Mouse (Mus musculus) limb, embryonic 14.5 days (tissue): ENCODE results near the gene Selenof. TPM values are rescaled to one million over a fixed set of nuclear protein-coding genes. Genes with fewer than 3 reads are reported as not detected.
"Not testable (repeated sequence)": the region's sequence is repeated elsewhere in the genome, so short reads cannot be mapped to it uniquely, and the experiment has no call there.

Source experiments
- ATAC-seq: fragments of 200-750 bp; cut with Nextera tagmentation; 2 replicates; pipeline ENCODE4 v1.8.0; 2017; ENCODE audit warnings: low read depth, moderate number of reproducible peaks, moderate TSS enrichment; ENCODE audit not compliant: low FRiP score
- DNase-seq: peaks from one replicate; pipeline ENCODE4 v3.0.0-alpha.2; 2015; ENCODE audit warnings: low spot score
- H3K27ac ChIP-seq: fragments of 300-500 bp; sonication (generic); replicated peaks from 2 replicates; pipeline ENCODE4 v1.5.1; 2014; ENCODE audit warnings: low read depth, mild to moderate bottlenecking, low read length, moderate library complexity, mixed read lengths
- H3K27me3 ChIP-seq: fragments of 300-500 bp; sonication (generic); 2 replicates; pipeline ENCODE4 v1.6.1; 2014; ENCODE audit warnings: low read length, mixed read lengths; ENCODE audit not compliant: control insufficient read depth, insufficient read depth
- H3K36me3 ChIP-seq: fragments of 300-500 bp; sonication (generic); 2 replicates; pipeline ENCODE4 v1.6.1; 2014; ENCODE audit warnings: mild to moderate bottlenecking, low read length, moderate library complexity, mixed read lengths; ENCODE audit not compliant: control insufficient read depth, insufficient read depth
- H3K4me1 ChIP-seq: fragments of 300-500 bp; sonication (generic); 2 replicates; pipeline ENCODE4 v1.6.1; 2014; ENCODE audit warnings: antibody characterized with exemption, low read length, mixed read lengths; ENCODE audit not compliant: control insufficient read depth, insufficient read depth
- H3K4me2 ChIP-seq: fragments of 300-500 bp; sonication (generic); replicated peaks from 2 replicates; pipeline ENCODE4 v1.6.1; 2014; ENCODE audit warnings: low read depth, mild to moderate bottlenecking, low read length, moderate library complexity; ENCODE audit not compliant: severe bottlenecking
- H3K4me3 ChIP-seq: fragments of 300-500 bp; sonication (generic); replicated peaks from 2 replicates; pipeline ENCODE4 v1.5.1; 2014; ENCODE audit warnings: low read length
- H3K9ac ChIP-seq: fragments of 300-500 bp; sonication (generic); 2 replicates; pipeline ENCODE4 v1.6.1; 2014; ENCODE audit warnings: mild to moderate bottlenecking, low read depth, low read length, moderate library complexity; ENCODE audit not compliant: severe bottlenecking
- H3K9me3 ChIP-seq: fragments of 300-500 bp; sonication (generic); 2 replicates; pipeline ENCODE4 v1.6.1; 2016; ENCODE audit warnings: low read length; ENCODE audit not compliant: control insufficient read depth
- POLR2A ChIP-seq: fragments of 200-500 bp; IDR thresholded peaks from 2 replicates; pipeline ENCODE4 v1.8.0; 2012; ENCODE audit warnings: inconsistent platforms, mild to moderate bottlenecking, moderate library complexity, borderline replicate concordance; ENCODE audit not compliant: insufficient read depth, insufficient read length; ENCODE audit errors: extremely low read depth
- WGBS: fragments of 180-500 bp; shearing (Covaris S2); extraction: QIAGEN DNeasy Blood & Tissue Kit; methylation state at CpG from one replicate; pipeline ENCODE4 v1.1.7; 2014; 5-methylcytosine and 5-hydroxymethylcytosine counted together
- polyA plus RNA-seq, 2 experiments: library from polyadenylated mRNA; depleted of rRNA in 1 of 2; stranded (reverse) in 1 of 2; unstranded in 1 of 2; fragments of >200 nt; fragmentation: Nextera tagmentation in 1 of 2; extraction: Ambion mirVana in 1 of 2; gene quantifications; 2 replicates each; pipeline versions ENCODE4 v1.2.1 to v1.2.3; 2012 to 2014

Selenof gene
- polyA plus RNA-seq, 2 experiments = 424 to 555 TPM

GRCm38 (mm10) chr3:144602819-144603218, 32.7 kb downstream of the Selenof start:
- H3K27ac ChIP-seq = no peak overlapping the region
- DNase-seq = no peak
- H3K9ac ChIP-seq = no peak overlapping the region
- H3K36me3 ChIP-seq = peaks cover 32% of the 10 kb centered on the region
- H3K4me3 ChIP-seq = no peak overlapping the region
- H3K4me2 ChIP-seq = no peak overlapping the region
- TF ChIP-seq POLR2A = no peak
- no peaks in the 10 kb centered on the region for H3K9me3 ChIP-seq
- ATAC-seq = no peak
- no peaks in the 10 kb centered on the region for H3K4me1 ChIP-seq
- WGBS = 59% methylated on average over 7 of the region's 7 CpGs
- H3K27me3 ChIP-seq = no peaks in the 10 kb centered on the region

DNA sequence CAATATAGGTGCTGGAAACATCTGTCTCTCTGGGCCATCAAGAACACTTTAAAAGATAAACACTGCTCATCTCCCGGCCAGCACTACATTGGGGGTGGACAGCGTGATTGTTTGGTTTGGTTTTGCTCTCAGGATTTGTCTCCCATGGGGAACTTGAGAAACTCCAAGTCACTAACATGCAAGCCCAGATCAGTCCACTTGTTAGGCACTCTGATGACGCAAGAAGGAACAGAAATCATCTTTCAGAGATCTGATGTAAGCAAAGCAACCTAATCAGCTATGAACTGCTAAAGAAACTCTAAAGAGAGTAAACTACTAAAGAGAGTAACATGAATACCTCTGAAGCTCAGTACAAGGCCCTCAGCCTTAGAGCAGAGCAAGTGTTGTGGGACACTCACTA, 33.5 kb downstream of the Selenof start:
- Histone ChIP-seq H3K4me2 (no peak overlapping the region), H3K4me3 (no peak overlapping the region), H3K9me3 (no peaks in the 10 kb centered on the region), H3K9ac (no peak overlapping the region), H3K27ac (no peak overlapping the region), H3K4me1 (no peaks in the 10 kb centered on the region), H3K27me3 (no peaks in the 10 kb centered on the region), H3K36me3 (peaks cover 25% of the 10 kb centered on the region)
- TF ChIP-seq POLR2A = no peak
- no peak for ATAC-seq
- DNase-seq = no peak
- 78% methylated on average over 3 of the region's 3 CpGs for WGBS

- Histone ChIP-seq H3K4me3 (no peak overlapping the region), H3K27me3 (no peaks in the 10 kb centered on the region), H3K4me1 (no peaks in the 10 kb centered on the region), H3K9me3 (no peaks in the 10 kb centered on the region), H3K9ac (no peak overlapping the region), H3K4me2 (no peak overlapping the region), H3K27ac (no peak overlapping the region), H3K36me3 (peaks cover 22% of the 10 kb centered on the region)
- ATAC-seq (no peak), DNase-seq (no peak)
- WGBS = 78% methylated on average over 7 of the region's 7 CpGs
- no peak for TF ChIP-seq POLR2A
Observed at GRCm38 (mm10) chr3:144604205-144604604, 34.1 kb downstream of the Selenof start.

DNA sequence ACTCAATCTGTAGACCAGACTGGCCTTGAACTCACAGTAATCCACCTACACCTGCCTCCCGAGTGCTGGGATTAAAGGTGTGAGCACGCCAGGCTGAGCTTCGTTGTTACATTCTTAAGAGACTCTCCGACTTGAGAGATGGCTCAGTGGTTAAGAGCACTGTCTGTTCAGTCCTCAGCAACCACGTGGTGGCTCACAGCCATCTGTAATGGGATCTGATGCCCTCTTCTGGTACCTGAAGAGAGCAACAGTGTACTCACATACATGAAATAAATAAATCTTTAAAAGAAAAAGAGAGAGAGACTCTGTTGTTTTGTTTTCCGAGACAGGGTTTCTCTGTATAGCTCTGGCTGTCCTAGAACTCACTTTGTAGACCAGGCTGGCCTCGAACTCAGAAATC, 35.7 kb downstream of the Selenof start:
- not testable (repeated sequence) for H3K9me3 ChIP-seq, H3K4me1 ChIP-seq, H3K36me3 ChIP-seq, DNase-seq, H3K27me3 ChIP-seq, H3K9ac ChIP-seq, ATAC-seq, H3K4me3 ChIP-seq, H3K27ac ChIP-seq, H3K4me2 ChIP-seq
- WGBS = 71% methylated on average over 7 of the region's 7 CpGs

DNA sequence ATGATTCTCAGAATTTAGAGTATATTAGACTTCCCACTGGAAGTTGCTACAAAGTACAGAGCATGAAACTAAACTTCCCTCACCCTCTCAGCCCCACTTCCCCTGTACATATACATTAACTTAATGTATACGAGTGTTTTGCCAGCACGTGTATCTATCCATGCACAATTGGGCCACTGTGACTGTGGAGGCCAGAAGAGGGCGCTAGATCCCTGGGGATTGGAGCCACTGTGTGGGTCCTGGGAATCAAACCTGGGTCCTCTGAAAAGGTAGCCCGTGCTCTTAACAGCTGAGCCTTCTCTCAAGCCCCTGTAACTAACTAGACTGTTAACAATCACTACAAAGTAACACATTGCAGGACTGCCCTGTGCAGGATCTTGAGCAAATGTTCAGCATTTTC, 36.3 kb downstream of the Selenof start:
- no peaks in the 10 kb centered on the region for H3K27me3 ChIP-seq
- no peak overlapping the region for H3K9ac ChIP-seq
- WGBS = 75% methylated on average over 4 of the region's 4 CpGs
- H3K4me1 ChIP-seq = peaks cover 8% of the 10 kb centered on the region
- no peak for ATAC-seq
- H3K4me2 ChIP-seq = no peak overlapping the region
- DNase-seq = no peak
- no peak for TF ChIP-seq POLR2A
- H3K27ac ChIP-seq = no peak overlapping the region
- H3K9me3 ChIP-seq = no peaks in the 10 kb centered on the region
- no peak overlapping the region for H3K4me3 ChIP-seq
- no peaks in the 10 kb centered on the region for H3K36me3 ChIP-seq

- no peak overlapping the region for H3K4me2 ChIP-seq
- no peaks in the 10 kb centered on the region for H3K9me3 ChIP-seq
- H3K9ac ChIP-seq = no peak overlapping the region
- H3K27me3 ChIP-seq = no peaks in the 10 kb centered on the region
- 93% methylated on average over 5 of the region's 5 CpGs for WGBS
- no peak overlapping the region for H3K27ac ChIP-seq
- DNase-seq (no peak), ATAC-seq (no peak)
- TF ChIP-seq POLR2A = no peak
- no peak overlapping the region for H3K4me3 ChIP-seq
- H3K36me3 ChIP-seq = no peaks in the 10 kb centered on the region
- H3K4me1 ChIP-seq = peaks cover 13% of the 10 kb centered on the region
Observed at GRCm38 (mm10) chr3:144608090-144608489, 38.0 kb downstream of the Selenof start.
